Mouse (Mus musculus) lung, postnatal 0 days (tissue): ENCODE data around the gene Tmed11.

Experiments used
- CTCF ChIP-seq: IDR thresholded peaks from 2 replicates; pipeline ENCODE4 v1.5.1; 2016; ENCODE audit warnings: antibody characterized with exemption, mild to moderate bottlenecking
- EP300 ChIP-seq: IDR thresholded peaks from 2 replicates; pipeline ENCODE4 v1.6.1; 2016; ENCODE audit warnings: antibody characterized with exemption, mild to moderate bottlenecking, control low read depth

DNA sequence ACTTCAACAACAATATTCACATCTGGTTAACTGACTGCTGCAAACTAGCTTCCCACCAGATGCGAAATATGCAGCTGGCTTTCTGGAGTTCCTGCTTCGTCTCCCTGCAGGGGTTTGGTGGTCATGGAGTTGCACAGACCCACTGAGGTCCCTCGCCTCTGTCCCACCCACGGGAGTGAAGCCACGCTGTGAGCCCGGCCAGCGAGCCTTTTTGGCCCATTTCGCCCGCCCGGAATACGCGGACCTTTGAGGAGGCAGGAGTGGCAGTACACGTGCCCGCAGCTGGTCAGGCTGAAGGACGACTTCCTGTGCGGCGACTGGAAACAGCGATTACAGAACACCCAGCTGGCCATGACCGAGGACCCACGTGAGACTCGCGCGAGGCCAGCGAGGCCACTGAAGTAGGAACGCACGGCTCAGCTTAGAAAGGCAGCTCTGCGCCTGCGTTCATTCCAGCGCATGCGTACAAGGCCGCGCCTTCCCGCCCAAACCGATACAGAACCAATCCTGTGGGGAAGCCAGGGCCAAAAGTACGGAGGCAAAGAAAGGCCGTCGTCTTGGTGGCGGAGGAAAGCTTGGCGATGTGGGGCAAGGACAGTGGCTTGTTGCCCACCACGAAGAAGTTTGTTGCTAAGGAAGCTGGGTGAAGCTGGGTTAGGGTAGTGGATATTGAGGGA lies 20.4 kb downstream of the Tmed11 start, which contains the start of gene Rnf212:
- no peak for TF ChIP-seq CTCF
- no peak for TF ChIP-seq EP300
